Mouse (Mus musculus) heart, embryonic 11.5 days (tissue): ENCODE measurements around the gene Tstd1. TPM values are rescaled to one million over a fixed set of nuclear protein-coding genes. Genes with fewer than 3 reads are reported as not detected.

Source experiments
- ATAC-seq: fragments of 200-750 bp; cut with Nextera tagmentation; replicated peaks from 2 replicates; pipeline ENCODE4 v1.8.0; 2017; ENCODE audit warnings: moderate library complexity; ENCODE audit not compliant: insufficient number of reproducible peaks, low FRiP score, low TSS enrichment
- H3K27ac ChIP-seq: fragments of 300-500 bp; sonication (generic); 2 replicates; pipeline ENCODE4 v1.5.1; 2014; ENCODE audit warnings: mild to moderate bottlenecking, low read depth, low read length
- H3K27me3 ChIP-seq: fragments of 300-500 bp; sonication (generic); 2 replicates; pipeline ENCODE4 v1.6.1; 2014; ENCODE audit warnings: mild to moderate bottlenecking, low read length, mixed read lengths; ENCODE audit not compliant: control insufficient read depth, insufficient read depth
- H3K36me3 ChIP-seq: fragments of 300-500 bp; sonication (generic); 2 replicates; pipeline ENCODE4 v1.6.1; 2014; ENCODE audit warnings: mild to moderate bottlenecking, low read length, moderate library complexity, mixed read lengths; ENCODE audit not compliant: control insufficient read depth, insufficient read depth
- H3K4me1 ChIP-seq: fragments of 300-500 bp; sonication (generic); 2 replicates; pipeline ENCODE4 v1.6.1; 2014; ENCODE audit warnings: low read length; ENCODE audit not compliant: control insufficient read depth, insufficient read depth
- H3K4me2 ChIP-seq: fragments of 300-500 bp; sonication (generic); 2 replicates; pipeline ENCODE4 v1.6.1; 2014; ENCODE audit warnings: mild to moderate bottlenecking, moderate library complexity
- H3K4me3 ChIP-seq: fragments of 300-500 bp; sonication (generic); 2 replicates; pipeline ENCODE4 v1.5.1; 2014; ENCODE audit warnings: low read depth, low read length
- H3K9ac ChIP-seq: fragments of 300-500 bp; sonication (generic); 2 replicates; pipeline ENCODE4 v1.6.1; 2014; ENCODE audit warnings: mild to moderate bottlenecking, low read depth, low read length, moderate library complexity
- H3K9me3 ChIP-seq: fragments of 300-500 bp; sonication (generic); replicated peaks from 2 replicates; pipeline ENCODE4 v1.6.1; 2016; ENCODE audit warnings: low read length; ENCODE audit not compliant: control insufficient read depth
- WGBS: fragments of 180-500 bp; shearing (Covaris S2); extraction: QIAGEN DNeasy Blood & Tissue Kit; methylation state at CpG from one replicate; pipeline ENCODE4 v1.1.7; 2014; ENCODE audit not compliant: insufficient replicate concordance; 5-methylcytosine and 5-hydroxymethylcytosine counted together
- polyA plus RNA-seq: library from polyadenylated mRNA; unstranded; fragments of >200 nt; fragmentation: Nextera tagmentation; extraction: Ambion mirVana; gene quantifications from 2 replicates; pipeline ENCODE4 v1.2.1, GENCODE M21; 2014

Gene Tstd1
- polyA plus RNA-seq, 1 experiment from 2014 or later = 1.7 TPM

- Histone ChIP-seq H3K9ac (no peak overlapping the region), H3K9me3 (no peaks in the 10 kb centered on the region), H3K36me3 (peaks cover 20% of the 10 kb centered on the region), H3K4me3 (no peak overlapping the region), H3K27me3 (no peaks in the 10 kb centered on the region), H3K27ac (no peak overlapping the region), H3K4me1 (peaks cover 7% of the 10 kb centered on the region; the same call in 1 of the 2 replicates), H3K4me2 (no peak overlapping the region)
- ATAC-seq = no peak
- 74% methylated on average over 4 of the region's 4 CpGs for WGBS
Measured at GRCm38 (mm10) chr1:171466565-171466964, 47.9 kb downstream of the Tstd1 start.

GRCm38 (mm10) chr1:171469678-171470077, 51.0 kb downstream of the Tstd1 start:
- Histone ChIP-seq H3K9ac (no peak overlapping the region), H3K4me3 (no peak overlapping the region), H3K27me3 (no peaks in the 10 kb centered on the region), H3K36me3 (no peaks in the 10 kb centered on the region), H3K27ac (no peak overlapping the region), H3K4me1 (peaks cover 7% of the 10 kb centered on the region; the same call in 1 of the 2 replicates), H3K4me2 (peak overlapping the region; percentile 45; the same call in 1 of the 2 replicates), H3K9me3 (no peaks in the 10 kb centered on the region)
- 62% methylated on average over 3 of the region's 3 CpGs for WGBS
- ATAC-seq = no peak

Other genes with a start within 250 kb of the Tstd1 start
- gene Pcp4l1, start 222.6 kb upstream of the Tstd1 start, polyA plus RNA-seq = 36.2 and 40.0 TPM in 2 replicates
- 0.11 and 0.19 TPM in 2 replicates for gene Nr1i3, start 204.9 kb upstream of the Tstd1 start, polyA plus RNA-seq
- gene Tomm40l, start 196.4 kb upstream of the Tstd1 start, polyA plus RNA-seq = 44.1 and 53.2 TPM in 2 replicates
- 13.6 and 55.4 TPM in 2 replicates for gene Apoa2, start 193.8 kb upstream of the Tstd1 start, polyA plus RNA-seq
- 12.1 and 18.4 TPM in 2 replicates for gene Fcer1g, start 184.5 kb upstream of the Tstd1 start, polyA plus RNA-seq
- gene Adamts4, start 168.5 kb upstream of the Tstd1 start, polyA plus RNA-seq = 1.5 and 1.7 TPM in 2 replicates
- gene Ndufs2, start 167.5 kb upstream of the Tstd1 start, polyA plus RNA-seq = 446 and 471 TPM in 2 replicates
- gene B4galt3, start 148.5 kb upstream of the Tstd1 start, polyA plus RNA-seq = 48.4 and 49.4 TPM in 2 replicates
- gene Ppox, start 137.7 kb upstream of the Tstd1 start, polyA plus RNA-seq = 59.9 and 60.7 TPM in 2 replicates
- 51.2 TPM in 2 replicates for gene Usp21, start 130.9 kb upstream of the Tstd1 start, polyA plus RNA-seq
- gene Ufc1, start 123.8 kb upstream of the Tstd1 start, polyA plus RNA-seq = 90.3 and 92.9 TPM in 2 replicates
- gene Dedd, start 89.7 kb upstream of the Tstd1 start, polyA plus RNA-seq = 40.4 and 45.4 TPM in 2 replicates
- 24.8 and 30.9 TPM in 2 replicates for gene Nit1, start 73.2 kb upstream of the Tstd1 start, polyA plus RNA-seq
- 49.5 and 51.3 TPM in 2 replicates for gene Pfdn2, start 73.2 kb upstream of the Tstd1 start, polyA plus RNA-seq
- 0.49 and 0.51 TPM in 2 replicates for gene Klhdc9, start 58.1 kb upstream of the Tstd1 start, polyA plus RNA-seq
- gene Nectin4, start 48.8 kb upstream of the Tstd1 start, polyA plus RNA-seq = 0.08 and 0.20 TPM in 2 replicates
- 0.18 and 0.44 TPM in 2 replicates for gene Arhgap30, start 29.9 kb upstream of the Tstd1 start, polyA plus RNA-seq
- gene Usf1, start 7.6 kb upstream of the Tstd1 start, polyA plus RNA-seq = 53.3 and 68.2 TPM in 2 replicates
- 64.1 and 65.7 TPM in 2 replicates for gene F11r, start 18.7 kb downstream of the Tstd1 start, polyA plus RNA-seq
- gene Alyref2, start 84.6 kb downstream of the Tstd1 start, polyA plus RNA-seq = 12.3 and 12.7 TPM in 2 replicates
- not detected in 2 replicates for gene Itln1, start 116.4 kb downstream of the Tstd1 start, polyA plus RNA-seq
- gene Cd244a, start 140.3 kb downstream of the Tstd1 start, polyA plus RNA-seq = not detected in 2 replicates
- not detected in 2 replicates for gene Ly9, start 188.5 kb downstream of the Tstd1 start, polyA plus RNA-seq
- gene Slamf7, start 234.2 kb downstream of the Tstd1 start, polyA plus RNA-seq = not detected in 2 replicates